Mouse (Mus musculus) kidney, adult 2 months (tissue): ENCODE measurements at regions not wholly inside any gene's neighbourhood (a gene's known extent, or its start where the extent isn't known, plus 50 kb on each side); places are given as distances from the start of the nearest gene placed in this dataset.

Experiments used
- CTCF ChIP-seq: fragments of 200-500 bp; conservative IDR thresholded peaks from 2 replicates; pipeline ENCODE4 v1.5.1; 2011; ENCODE audit warnings: low read depth, mild to moderate bottlenecking, control low read depth, low read length, moderate library complexity, mixed read lengths; ENCODE audit not compliant: insufficient read depth, insufficient read length
- POLR2A ChIP-seq: fragments of 200-500 bp; IDR thresholded peaks from one replicate; pipeline ENCODE4 v1.6.1; 2011; ENCODE audit warnings: low read depth, low read length, control low read depth

DNA sequence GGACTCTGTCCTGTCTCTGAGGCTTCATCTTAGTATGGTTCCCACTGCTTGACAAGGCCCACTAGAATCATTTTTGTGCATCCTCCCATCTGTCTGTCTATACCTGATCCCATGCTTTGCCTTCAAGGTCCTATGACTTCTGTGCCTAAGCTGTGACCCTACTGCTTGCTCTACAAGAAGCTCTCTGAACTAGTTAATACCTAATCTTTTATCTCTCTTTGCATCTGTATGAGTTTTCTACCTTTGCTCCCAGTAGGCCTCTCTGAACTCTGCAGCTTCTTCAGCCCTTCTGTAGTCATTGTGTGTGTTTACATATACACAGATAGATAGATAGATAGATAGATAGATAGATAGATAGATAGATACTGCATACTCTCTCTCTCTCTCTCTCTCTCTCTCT, 279.1 kb upstream of the Pfn2 start:
- no peak for TF ChIP-seq CTCF
- no peak for TF ChIP-seq POLR2A
